Mouse (Mus musculus) cortical plate, adult 2 months (tissue): Measurements from ENCODE around the gene Plekhg4.

ENCODE experiments used
- CTCF ChIP-seq: fragments of 200-500 bp; IDR thresholded peaks from 2 replicates; pipeline ENCODE4 v1.5.1; 2011; ENCODE audit warnings: mild to moderate bottlenecking, control low read depth, low read length; ENCODE audit not compliant: insufficient read depth; ENCODE audit errors: extremely low read depth
- POLR2A ChIP-seq: fragments of 200-500 bp; IDR thresholded peaks from 2 replicates; pipeline ENCODE4 v1.6.1; 2011; ENCODE audit warnings: mild to moderate bottlenecking, low read length, control low read depth; ENCODE audit not compliant: insufficient read depth; ENCODE audit errors: extremely low read depth

- no peak for TF ChIP-seq POLR2A
- TF ChIP-seq CTCF: no peak
Measured at GRCm38 (mm10) chr8:105413391-105413790, 40.3 kb downstream of the Plekhg4 start, which contains the start of the genes Kctd19 and Lrrc36.
